Mouse (Mus musculus) fibroblast of lung, adult 2 months (primary cell): ENCODE results near the gene Hcrtr1.
A peak's percentile ranks its signal among the peaks of the same experiment; 100 is the strongest.

ENCODE experiments used
- DNase-seq: peaks from one replicate; pipeline ENCODE4 v3.0.0-alpha.2; 2011; ENCODE audit warnings: low read depth

Gene Hcrtr1

GRCm38 (mm10) chr4:130120752-130121151 is 18.4 kb downstream of the Hcrtr1 start:
- no peak for DNase-seq

- DNase-seq: no peak
Measured at GRCm38 (mm10) chr4:130112732-130113131, 26.4 kb downstream of the Hcrtr1 start.

- peak; percentile 87 for DNase-seq
Measured at GRCm38 (mm10) chr4:130112299-130112698, 26.9 kb downstream of the Hcrtr1 start.

- DNase-seq: no peak
Measured at GRCm38 (mm10) chr4:130110091-130110490, 29.1 kb downstream of the Hcrtr1 start.

GRCm38 (mm10) chr4:130109666-130110065 is 29.5 kb downstream of the Hcrtr1 start:
- DNase-seq: no peak

GRCm38 (mm10) chr4:130108929-130109328 is 30.2 kb downstream of the Hcrtr1 start:
- peak; percentile 75 for DNase-seq

GRCm38 (mm10) chr4:130107444-130108131 is 31.6 kb downstream of the Hcrtr1 start:
- DNase-seq: peak; percentile 97

- DNase-seq: no peak
Measured at GRCm38 (mm10) chr4:130107065-130107443, 32.1 kb downstream of the Hcrtr1 start.

- peak; percentile 57 for DNase-seq
Measured at GRCm38 (mm10) chr4:130104584-130104983, 34.6 kb downstream of the Hcrtr1 start.

GRCm38 (mm10) chr4:130103632-130104031 is 35.5 kb downstream of the Hcrtr1 start:
- DNase-seq: no peak

- no peak for DNase-seq
Measured at GRCm38 (mm10) chr4:130102111-130102651, 37.0 kb downstream of the Hcrtr1 start, which contains the start of gene Pef1. TSS of gene Pef1 (plus strand) at chr4:130102558.

- DNase-seq: no peak
Measured at GRCm38 (mm10) chr4:130101183-130101582, 38.0 kb downstream of the Hcrtr1 start.

- DNase-seq: no peak
Measured at GRCm38 (mm10) chr4:130095137-130095536, 44.0 kb downstream of the Hcrtr1 start.

- DNase-seq: no peak
Measured at GRCm38 (mm10) chr4:130087293-130087692, 51.9 kb downstream of the Hcrtr1 start.

GRCm38 (mm10) chr4:130085246-130085820 is 53.8 kb downstream of the Hcrtr1 start:
- DNase-seq: no peak

- no peak for DNase-seq
Measured at GRCm38 (mm10) chr4:130084331-130084945, 54.7 kb downstream of the Hcrtr1 start.

- no peak for DNase-seq
Measured at GRCm38 (mm10) chr4:130082211-130082610, 56.9 kb downstream of the Hcrtr1 start.

GRCm38 (mm10) chr4:130081345-130082190 is 57.6 kb downstream of the Hcrtr1 start:
- no peak for DNase-seq
